Mouse (Mus musculus) bone marrow macrophage, adult 2 months (primary cell): ENCODE results near the gene Ifnk. TPM values are rescaled to one million over a fixed set of nuclear protein-coding genes. Genes with fewer than 3 reads are reported as not detected.

Source experiments
- H3K27ac ChIP-seq: 2 replicates; pipeline ENCODE4 v1.5.1; 2012; ENCODE audit warnings: low read depth, low read length; ENCODE audit not compliant: insufficient read depth
- H3K4me1 ChIP-seq: 2 replicates; pipeline ENCODE4 v1.6.1; 2012; ENCODE audit warnings: low read length; ENCODE audit not compliant: control insufficient read depth, insufficient read depth
- H3K4me3 ChIP-seq: 2 replicates; pipeline ENCODE4 v1.5.1; 2012; ENCODE audit warnings: mild to moderate bottlenecking, low read length, moderate library complexity; ENCODE audit not compliant: insufficient read depth
- CTCF ChIP-seq: IDR thresholded peaks from 2 replicates; pipeline ENCODE4 v1.5.1; 2012; ENCODE audit warnings: low read depth, mild to moderate bottlenecking, low read length, moderate library complexity
- POLR2A ChIP-seq: IDR thresholded peaks from 2 replicates; pipeline ENCODE4 v1.6.1; 2012; ENCODE audit warnings: mild to moderate bottlenecking, low read depth, low read length, borderline replicate concordance
- polyA plus RNA-seq: library from polyadenylated mRNA; stranded (reverse); fragments of >200 nt; gene quantifications from 2 replicates; pipeline ENCODE4 v1.2.4, GENCODE M21; 2012; ENCODE audit not compliant: missing spikeins, insufficient read depth, insufficient read length

The Ifnk gene
- polyA plus RNA-seq, 1 experiment: not detected

- Histone ChIP-seq H3K4me1 (peaks cover 12% of the 10 kb centered on the region), H3K4me3 (no peak overlapping the region), H3K27ac (no peak overlapping the region)
- TF ChIP-seq POLR2A: no peak
- no peak for TF ChIP-seq CTCF
These were observed 14.9 kb upstream of the Ifnk start for GRCm38 (mm10) chr4:35136996-35137395.

GRCm38 (mm10) chr4:35138077-35138476, 13.8 kb upstream of the Ifnk start:
- peaks cover 10% of the 10 kb centered on the region for H3K4me1 ChIP-seq

GRCm38 (mm10) chr4:35140317-35140716, 11.5 kb upstream of the Ifnk start:
- Histone ChIP-seq H3K27ac (no peak overlapping the region), H3K4me1 (peaks cover 10% of the 10 kb centered on the region), H3K4me3 (no peak overlapping the region)
- TF ChIP-seq POLR2A: no peak
- no peak for TF ChIP-seq CTCF

More at GRCm38 (mm10) chr4:35138077-35138476, 13.8 kb upstream of the Ifnk start:
- no peak for TF ChIP-seq POLR2A
- TF ChIP-seq CTCF: no peak
- Histone ChIP-seq H3K4me3 (no peak overlapping the region), H3K27ac (no peak overlapping the region)

- no peak for TF ChIP-seq CTCF
- no peak for TF ChIP-seq POLR2A
- H3K27ac ChIP-seq: no peak overlapping the region
- H3K4me1 ChIP-seq: no peaks in the 10 kb centered on the region
- no peak overlapping the region for H3K4me3 ChIP-seq
These were observed 8.3 kb upstream of the Ifnk start for GRCm38 (mm10) chr4:35143472-35144102.

GRCm38 (mm10) chr4:35145726-35146125, 6.1 kb upstream of the Ifnk start:
- Histone ChIP-seq H3K4me3 (no peak overlapping the region), H3K27ac (no peak overlapping the region), H3K4me1 (peaks cover 3% of the 10 kb centered on the region)
- TF ChIP-seq CTCF (no peak), POLR2A (no peak)

- no peak overlapping the region for H3K4me3 ChIP-seq
- no peak for TF ChIP-seq CTCF
- no peak for TF ChIP-seq POLR2A
- H3K27ac ChIP-seq: no peak overlapping the region
These were observed 5.3 kb upstream of the Ifnk start for GRCm38 (mm10) chr4:35146597-35146996.

GRCm38 (mm10) chr4:35148326-35148725, 3.5 kb upstream of the Ifnk start:
- TF ChIP-seq POLR2A (no peak), CTCF (no peak)
- no peak overlapping the region for H3K4me3 ChIP-seq
- H3K4me1 ChIP-seq: peaks cover 3% of the 10 kb centered on the region
- H3K27ac ChIP-seq: no peak overlapping the region

More at GRCm38 (mm10) chr4:35146597-35146996, 5.3 kb upstream of the Ifnk start:
- H3K4me1 ChIP-seq: peaks cover 3% of the 10 kb centered on the region

- H3K4me3 ChIP-seq: no peak overlapping the region
- TF ChIP-seq CTCF: no peak
- no peak for TF ChIP-seq POLR2A
- H3K27ac ChIP-seq: no peak overlapping the region
- H3K4me1 ChIP-seq: peaks cover 5% of the 10 kb centered on the region
These were observed 1.1 kb upstream of the Ifnk start for GRCm38 (mm10) chr4:35150706-35151105.

- Histone ChIP-seq H3K4me1 (peaks cover 12% of the 10 kb centered on the region), H3K4me3 (no peak overlapping the region), H3K27ac (no peak overlapping the region)
- no peak for TF ChIP-seq POLR2A
- TF ChIP-seq CTCF: no peak
These were observed 2.2 kb downstream of the Ifnk start for GRCm38 (mm10) chr4:35154051-35154450.

GRCm38 (mm10) chr4:35155132-35155922, 3.5 kb downstream of the Ifnk start:
- Histone ChIP-seq H3K4me3 (peak overlapping the region; percentile 78), H3K27ac (0 out of 2 replicates have a peak overlapping the region, but pooled peaks have one; percentile 4), H3K4me1 (peaks cover 14% of the 10 kb centered on the region; the same call in 1 of the 2 replicates)
- TF ChIP-seq CTCF (no peak), POLR2A (no peak)
